Mouse (Mus musculus) MEL (cell line): Measurements from ENCODE around the gene Slc25a22. TPM values are rescaled to one million over a fixed set of nuclear protein-coding genes. Genes with fewer than 3 reads are reported as not detected.
A peak's percentile ranks its signal among the peaks of the same experiment; 100 is the strongest.

Experiments used
- DNase-seq: peaks from one replicate; pipeline ENCODE4 v3.0.0; 2011; ENCODE audit warnings: low read depth, low spot score
- H3K27ac ChIP-seq: 2 replicates; pipeline ENCODE4 v1.5.1; 2012; ENCODE audit warnings: low read depth, mild to moderate bottlenecking, control low read depth, low read length, moderate library complexity; ENCODE audit not compliant: control insufficient read depth
- H3K27me3 ChIP-seq, 2 experiments: fragments of 150-350 bp in 1 of 2; sonication (generic) in 1 of 2; 2 replicates each; pipeline ENCODE4 v1.6.1; 2012; ENCODE audit warnings: low read length in 2 of 2, mild to moderate bottlenecking in 2 of 2, improper control_type of control experiment in 1 of 2, moderate library complexity in 1 of 2; ENCODE audit not compliant: insufficient read depth in 2 of 2, control insufficient read depth in 1 of 2
- H3K36me3 ChIP-seq, 2 experiments: 2 replicates each; pipeline ENCODE4 v1.6.1; 2012 to 2014; ENCODE audit warnings: low read length in 2 of 2, improper control_type of control experiment in 1 of 2, inconsistent platforms in 1 of 2, mild to moderate bottlenecking in 1 of 2; ENCODE audit not compliant: insufficient read depth in 2 of 2, control insufficient read depth in 1 of 2
- H3K4me1 ChIP-seq, 2 experiments: fragments of 150-350 bp in 1 of 2; sonication (generic) in 1 of 2; 2 replicates each; pipeline ENCODE4 v1.6.1; 2012; ENCODE audit warnings: low read length in 2 of 2, improper control_type of control experiment in 1 of 2, mild to moderate bottlenecking in 1 of 2; ENCODE audit not compliant: insufficient read depth in 2 of 2, control insufficient read depth in 1 of 2
- H3K4me3 ChIP-seq, 2 experiments: fragments of 150-350 bp in 1 of 2; sonication (generic) in 1 of 2; 2 replicates each; pipeline ENCODE4 v1.5.1; 2012; ENCODE audit warnings: low read depth in 2 of 2, low read length in 2 of 2, mild to moderate bottlenecking in 2 of 2, moderate library complexity in 2 of 2, control low read depth in 1 of 2, improper control_type of control experiment in 1 of 2; ENCODE audit not compliant: control insufficient read depth in 1 of 2, insufficient read depth in 1 of 2
- H3K79me2 ChIP-seq: 2 replicates; pipeline ENCODE4 v1.6.1; 2012; ENCODE audit warnings: mild to moderate bottlenecking, low read length, moderate library complexity; ENCODE audit not compliant: control insufficient read depth, poor library complexity, insufficient read depth
- H3K9ac ChIP-seq: 2 replicates; pipeline ENCODE4 v1.6.1; 2012; ENCODE audit warnings: low read depth, mild to moderate bottlenecking, control low read depth, low read length, moderate library complexity; ENCODE audit not compliant: control insufficient read depth, poor library complexity, severe bottlenecking
- H3K9me3 ChIP-seq: fragments of 150-350 bp; sonication (generic); replicated peaks from 2 replicates; pipeline ENCODE4 v1.6.1; 2012; ENCODE audit warnings: mild to moderate bottlenecking, low read length, improper control_type of control experiment, moderate library complexity; ENCODE audit not compliant: insufficient read depth
- CHD1 ChIP-seq: IDR thresholded peaks from 2 replicates; pipeline ENCODE4 v1.6.1; 2012; ENCODE audit warnings: low read depth, mild to moderate bottlenecking, inconsistent platforms, low read length, improper control_type of control experiment
- CHD2 ChIP-seq: IDR thresholded peaks from 2 replicates; pipeline ENCODE4 v1.6.1; 2011; ENCODE audit warnings: low read length, improper control_type of control experiment
- E2F4 ChIP-seq: IDR thresholded peaks from 2 replicates; pipeline ENCODE4 v1.6.1; 2011; ENCODE audit warnings: low read depth, low read length, improper control_type of control experiment, borderline replicate concordance
- ELF1 ChIP-seq: IDR thresholded peaks from 2 replicates; pipeline ENCODE4 v1.6.1; 2014; ENCODE audit warnings: low read depth, mild to moderate bottlenecking, inconsistent platforms, low read length, improper control_type of control experiment, moderate library complexity
- ETS1 ChIP-seq: IDR thresholded peaks from 2 replicates; pipeline ENCODE4 v1.6.1; 2012; ENCODE audit warnings: low read depth, mild to moderate bottlenecking, inconsistent platforms, low read length, improper control_type of control experiment, moderate library complexity
- GATA1 ChIP-seq: IDR thresholded peaks from 2 replicates; pipeline ENCODE4 v1.6.1; 2011; ENCODE audit warnings: low read depth, low read length, improper control_type of control experiment
- JUND ChIP-seq: IDR thresholded peaks from 2 replicates; pipeline ENCODE4 v1.6.1; 2011; ENCODE audit warnings: low read depth, mild to moderate bottlenecking, improper control_type of control experiment, low read length
- KAT2A ChIP-seq: conservative IDR thresholded peaks from 2 replicates; pipeline ENCODE4 v1.6.1; 2012; ENCODE audit warnings: low read depth, low read length, improper control_type of control experiment, inconsistent platforms
- MAFK ChIP-seq: IDR thresholded peaks from 2 replicates; pipeline ENCODE4 v1.6.1; 2011; ENCODE audit warnings: low read depth, mild to moderate bottlenecking, low read length, improper control_type of control experiment, borderline replicate concordance
- MAX ChIP-seq: IDR thresholded peaks from 2 replicates; pipeline ENCODE4 v1.6.1; 2011; ENCODE audit warnings: low read length, improper control_type of control experiment
- MAZ ChIP-seq: IDR thresholded peaks from 2 replicates; pipeline ENCODE4 v1.6.1; 2012; ENCODE audit warnings: low read depth, mild to moderate bottlenecking, inconsistent platforms, low read length, improper control_type of control experiment
- MXI1 ChIP-seq: IDR thresholded peaks from 2 replicates; pipeline ENCODE4 v1.6.1; 2011; ENCODE audit warnings: mild to moderate bottlenecking, low read depth, low read length, improper control_type of control experiment
- MYC ChIP-seq: IDR thresholded peaks from 2 replicates; pipeline ENCODE4 v1.6.1; 2011; ENCODE audit warnings: low read depth, mild to moderate bottlenecking, low read length, improper control_type of control experiment, moderate library complexity
- POLR2A ChIP-seq, 2 experiments: IDR thresholded peaks; 2 replicates each; pipeline ENCODE4 v1.6.1; 2011 to 2012; ENCODE audit warnings: low read length in 2 of 2, mild to moderate bottlenecking in 2 of 2, control low read depth in 1 of 2, improper control_type of control experiment in 1 of 2, low read depth in 1 of 2, moderate library complexity in 1 of 2; ENCODE audit not compliant: control insufficient read depth in 1 of 2, insufficient read depth in 1 of 2, poor library complexity in 1 of 2
- POLR2AphosphoS2 ChIP-seq: IDR thresholded peaks from 2 replicates; pipeline ENCODE4 v1.6.1; 2011; ENCODE audit warnings: low read length, improper control_type of control experiment
- RCOR1 ChIP-seq: IDR thresholded peaks from 2 replicates; pipeline ENCODE4 v1.6.1; 2012; ENCODE audit warnings: low read depth, mild to moderate bottlenecking, inconsistent platforms, low read length, improper control_type of control experiment
- SIN3A ChIP-seq: IDR thresholded peaks from 2 replicates; pipeline ENCODE4 v1.6.1; 2012; ENCODE audit warnings: low read length, improper control_type of control experiment, inconsistent platforms
- USF1 ChIP-seq: IDR thresholded peaks from 2 replicates; pipeline ENCODE4 v1.6.1; 2014; ENCODE audit warnings: low read depth, mild to moderate bottlenecking, inconsistent platforms, low read length, improper control_type of control experiment, moderate library complexity
- USF2 ChIP-seq, 2 experiments: IDR thresholded peaks; 2 replicates each; pipeline ENCODE4 v1.6.1; 2011 to 2012; ENCODE audit warnings: improper control_type of control experiment in 2 of 2, low read length in 2 of 2, borderline replicate concordance in 1 of 2, inconsistent platforms in 1 of 2, low read depth in 1 of 2, mild to moderate bottlenecking in 1 of 2; ENCODE audit not compliant: insufficient read depth in 1 of 2
- ZKSCAN1 ChIP-seq: IDR thresholded peaks from 2 replicates; pipeline ENCODE4 v1.6.1; 2012; ENCODE audit warnings: low read depth, mild to moderate bottlenecking, inconsistent platforms, low read length, improper control_type of control experiment, moderate library complexity
- ZMIZ1 ChIP-seq: IDR thresholded peaks from 2 replicates; pipeline ENCODE4 v1.6.1; 2012; ENCODE audit warnings: low read depth, mild to moderate bottlenecking, inconsistent platforms, low read length, improper control_type of control experiment, moderate library complexity
- polyA plus RNA-seq, 2 experiments: library from polyadenylated mRNA; stranded (reverse) in 1 of 2; unstranded in 1 of 2; fragments of >175 nt in 1 of 2; fragments of >200 nt in 1 of 2; gene quantifications; 2 replicates each; pipeline versions ENCODE4 v1.2.1 to v1.2.4; 2012; ENCODE audit warnings: low replicate concordance in 2 of 2, low read depth in 1 of 2; ENCODE audit not compliant: insufficient read length in 2 of 2, insufficient read depth in 1 of 2, missing spikeins in 1 of 2
- total RNA-seq: library from RNA; depleted of rRNA; stranded (reverse); fragments of 300-350 nt; gene quantifications from 2 replicates; pipeline ENCODE4 v1.2.3, GENCODE M21; 2012

The Slc25a22 gene
- total and polyA plus RNA-seq, 3 experiments = 23.8 to 46.0 TPM; not detected in 1

DNA sequence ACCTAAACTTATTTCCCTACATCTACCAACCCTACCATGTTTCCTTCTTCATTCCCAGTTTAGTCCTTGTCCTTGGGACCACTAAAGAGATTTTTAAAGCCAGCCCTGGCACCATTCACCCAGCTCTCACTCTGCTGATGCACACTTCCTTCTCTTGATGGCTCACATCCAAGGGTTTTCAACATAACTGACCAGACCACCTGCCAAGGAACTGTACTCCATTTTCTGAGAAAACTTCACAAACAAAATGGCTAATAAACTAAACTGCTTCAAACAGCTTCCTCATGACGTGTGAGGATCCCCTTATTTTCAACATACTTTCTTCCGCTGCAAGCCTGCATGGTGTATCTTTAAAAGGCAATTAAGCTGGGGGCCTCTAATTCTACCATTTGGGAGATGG, 15.9 kb upstream of the Slc25a22 start:
- H3K27ac ChIP-seq = no peak overlapping the region
- no peak for DNase-seq
- H3K9ac ChIP-seq = no peak overlapping the region
- TF ChIP-seq ETS1 = no peak
- TF ChIP-seq E2F4 = no peak
- no peak for TF ChIP-seq MAZ
- TF ChIP-seq USF2 (IDR thresholded peaks at IDR 0.05; ENCODE audit: borderline replicate concordance in 1 of 2, insufficient read depth in 1 of 2, low read depth in 1 of 2, low read length in 2 of 2) = no peak
- no peak for TF ChIP-seq JUND
- TF ChIP-seq SIN3A = no peak
- no peak for TF ChIP-seq KAT2A
- no peak for TF ChIP-seq CHD2
- TF ChIP-seq USF1 = no peak
- TF ChIP-seq CHD1 = no peak
- TF ChIP-seq MYC = no peak
- TF ChIP-seq MAX = no peak
- TF ChIP-seq MXI1 = no peak
- no peak for TF ChIP-seq GATA1
- no peak for TF ChIP-seq ZKSCAN1
- TF ChIP-seq POLR2AphosphoS2 = no peak
- no peak for TF ChIP-seq ELF1
- TF ChIP-seq ZMIZ1 = no peak
- TF ChIP-seq, all 39 proteins: peak for 0
- no peaks in the 10 kb centered on the region for H3K9me3 ChIP-seq
- no peaks in the 10 kb centered on the region for H3K27me3 ChIP-seq
- H3K4me3 ChIP-seq = no peak overlapping the region
- peaks cover 12% of the 10 kb centered on the region for H3K79me2 ChIP-seq
- H3K36me3 ChIP-seq = peaks cover 9 to 16% of the 10 kb centered on the region in 2 experiments
- H3K4me1 ChIP-seq = peaks cover 0 to 24% of the 10 kb centered on the region in 2 experiments; a peak in 2 of 4 replicates

DNA sequence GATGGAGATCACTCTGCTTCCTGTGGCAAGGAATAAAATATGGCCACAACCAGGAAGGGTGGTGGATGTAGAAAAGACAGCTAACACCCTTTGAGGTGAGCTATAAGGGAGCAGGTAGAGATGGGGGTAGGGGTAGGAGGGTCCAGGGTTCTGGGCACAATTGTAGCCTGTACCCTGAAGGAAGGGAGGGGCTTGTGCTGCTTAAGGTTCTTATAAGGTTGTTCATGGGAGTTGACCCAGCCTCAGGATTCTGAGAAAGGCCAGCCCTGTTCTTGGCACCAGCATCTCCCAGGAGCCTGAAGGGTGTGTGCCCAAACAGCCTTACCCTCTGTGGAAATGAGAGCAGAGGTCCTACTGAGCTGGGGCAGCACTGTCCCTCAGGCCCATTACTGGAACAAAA, 14.2 kb upstream of the Slc25a22 start:
- Histone ChIP-seq H3K9me3 (no peaks in the 10 kb centered on the region), H3K36me3 (peaks cover 15 to 19% of the 10 kb centered on the region in 2 experiments), H3K4me3 (no peak overlapping the region), H3K4me1 (peaks cover 0 to 26% of the 10 kb centered on the region in 2 experiments; a peak in 2 of 4 replicates), H3K9ac (no peak overlapping the region), H3K79me2 (peaks cover 25% of the 10 kb centered on the region), H3K27ac (no peak overlapping the region), H3K27me3 (no peaks in the 10 kb centered on the region)
- TF ChIP-seq POLR2A (IDR thresholded peaks at IDR 0.05; ENCODE audit: control insufficient read depth in 1 of 2, insufficient read depth in 1 of 2, low read depth in 1 of 2, low read length in 2 of 2, poor library complexity in 1 of 2) = peak; percentile 47 to 73; a peak in 3 of 4 replicates
- TF ChIP-seq POLR2AphosphoS2 = peak; percentile 82; the same call in 1 of the 2 replicates
- TF ChIP-seq RCOR1 = peak; percentile 12; the same call in 1 of the 2 replicates
- no peak for TF ChIP-seq MAFK
- peak; percentile 61 for DNase-seq
